Comparison of ENCODE assay signal across 9 mouse cellular contexts in genomic region chr1:157243576-157244452, GRCm38 (mm10).
A peak's percentile ranks its signal among the peaks of the same experiment; 100 is the strongest.
DNase-seq lines count a peak whose midpoint lies in the region; ATAC-seq and TF ChIP-seq lines count a peak whose summit lies in the region.
"Had no signal": no experiment of that assay in that cellular context is flagged by ENCODE, and none has a peak within 500 bp of the region (broad histone marks: within the 10 kb centered on the region; RNA-seq: fewer than 3 reads in every experiment).

No protein-coding gene starts in this region.

- H3K4me1 ChIP-seq in limb, embryonic 13.5 days, result 0 out of 2 replicates have a peak, but pooled peaks cover 4% of the 10 kb centered on the region
- 0 out of 2 replicates have a peak, but pooled peaks cover 4% of the 10 kb centered on the region for H3K4me1 ChIP-seq in limb, embryonic 10.5 days
- H3K4me1 ChIP-seq in hindbrain, embryonic 12.5 days, result peaks cover 10% of the 10 kb centered on the region
- H3K4me1 ChIP-seq in neural tube, embryonic 15.5 days, result peaks cover 5% of the 10 kb centered on the region
- no peaks in the 10 kb centered on the region; the same call in 1 of the 2 replicates for H3K4me1 ChIP-seq in kidney, adult 2 months (ENCODE audit: control insufficient read depth, insufficient read depth, low read length)

- no peaks in the 10 kb centered on the region for H3K27me3 ChIP-seq in limb, embryonic 13.5 days
- no peaks in the 10 kb centered on the region for H3K27me3 ChIP-seq in limb, embryonic 10.5 days (ENCODE audit: low read depth, poor library complexity, severe bottlenecking)
- H3K27me3 ChIP-seq in hindbrain, embryonic 12.5 days, result no peaks in the 10 kb centered on the region
- H3K27me3 ChIP-seq in neural tube, embryonic 15.5 days (replicated peaks), result no peaks in the 10 kb centered on the region
- H3K27me3 ChIP-seq in kidney, adult 2 months (replicated peaks; ENCODE audit: control insufficient read depth, insufficient read depth, low read length), result no peaks in the 10 kb centered on the region

- peak; percentile 33 for DNase-seq in embryo, embryonic 11 days
- no peak for DNase-seq in embryo, embryonic 10 days (ENCODE audit: low spot score)
- DNase-seq in limb, embryonic 10.5 days (ENCODE audit: low spot score), result no peak
- DNase-seq in kidney, adult 2 months, result no peak
- DNase-seq in cerebellum, adult 9-11 months, result no peak
- DNase-seq: kidney, postnatal 25 days had no signal

- H3K36me3 ChIP-seq in limb, embryonic 13.5 days, result no peaks in the 10 kb centered on the region
- no peaks in the 10 kb centered on the region for H3K36me3 ChIP-seq in limb, embryonic 10.5 days
- H3K36me3 ChIP-seq in hindbrain, embryonic 12.5 days, result no peaks in the 10 kb centered on the region
- H3K36me3 ChIP-seq in neural tube, embryonic 15.5 days, result no peaks in the 10 kb centered on the region
- H3K36me3 ChIP-seq in kidney, adult 2 months (ENCODE audit: control insufficient read depth, insufficient read depth, low read length), result no peaks in the 10 kb centered on the region

- no peaks in the 10 kb centered on the region for H3K9me3 ChIP-seq in limb, embryonic 13.5 days
- H3K9me3 ChIP-seq in limb, embryonic 10.5 days (replicated peaks), result no peaks in the 10 kb centered on the region
- H3K9me3 ChIP-seq in hindbrain, embryonic 12.5 days (replicated peaks), result no peaks in the 10 kb centered on the region
- no peaks in the 10 kb centered on the region for H3K9me3 ChIP-seq in neural tube, embryonic 15.5 days (replicated peaks)

- H3K4me2 ChIP-seq in limb, embryonic 13.5 days (replicated peaks), result peak overlapping the region; percentile 14; the same call in 1 of the 2 replicates
- H3K4me2 ChIP-seq in hindbrain, embryonic 12.5 days (replicated peaks), result peak overlapping the region; percentile 49
- H3K4me2 ChIP-seq in neural tube, embryonic 15.5 days, result peak overlapping the region; percentile 61

- no peak for TF ChIP-seq POLR2A in kidney, adult 2 months (IDR thresholded peaks at IDR 0.05; ENCODE audit: low read depth, low read length)

- H3K4me3 ChIP-seq in limb, embryonic 13.5 days, result no peak overlapping the region
- no peak overlapping the region for H3K4me3 ChIP-seq in limb, embryonic 10.5 days
- H3K4me3 ChIP-seq in hindbrain, embryonic 12.5 days, result peak overlapping the region; percentile 31
- H3K4me3 ChIP-seq in neural tube, embryonic 15.5 days (replicated peaks), result peak overlapping the region; percentile 44
- no peak overlapping the region for H3K4me3 ChIP-seq in kidney, adult 2 months (ENCODE audit: insufficient read depth, low read depth, low read length)

- 58% methylated on average over 7 of the region's 7 CpGs for WGBS in limb, embryonic 13.5 days
- WGBS in limb, embryonic 10.5 days, result 68% methylated on average over 7 of the region's 7 CpGs
- 25% methylated on average over 7 of the region's 7 CpGs for WGBS in hindbrain, embryonic 12.5 days
- WGBS in neural tube, embryonic 15.5 days, result 16% methylated on average over 7 of the region's 7 CpGs
- 56% methylated on average over 7 of the region's 7 CpGs for WGBS in kidney, adult 2 months

- H3K27ac ChIP-seq in limb, embryonic 13.5 days, result peak overlapping the region; percentile 28; the same call in 1 of the 2 replicates
- no peak overlapping the region for H3K27ac ChIP-seq in limb, embryonic 10.5 days
- peak overlapping the region; percentile 86 for H3K27ac ChIP-seq in hindbrain, embryonic 12.5 days
- peak overlapping the region; percentile 93 for H3K27ac ChIP-seq in neural tube, embryonic 15.5 days (replicated peaks)
- no peak overlapping the region for H3K27ac ChIP-seq in kidney, adult 2 months (ENCODE audit: insufficient read depth, low read depth, low read length)

- no peak overlapping the region; the same call in 1 of the 2 replicates for H3K9ac ChIP-seq in limb, embryonic 13.5 days
- peak overlapping the region; percentile 62 for H3K9ac ChIP-seq in hindbrain, embryonic 12.5 days
- H3K9ac ChIP-seq in neural tube, embryonic 15.5 days (replicated peaks), result peak overlapping the region; percentile 66

- no peak for TF ChIP-seq CTCF in kidney, adult 2 months (conservative IDR thresholded peaks at IDR 0.05; ENCODE audit: insufficient read depth, insufficient read length, low read depth, low read length)

- ATAC-seq in limb, embryonic 13.5 days (ENCODE audit: low FRiP score, low read depth), result no peak
- peak; percentile 78 for ATAC-seq in hindbrain, embryonic 12.5 days (ENCODE audit: low FRiP score)
- peak; percentile 79 for ATAC-seq in neural tube, embryonic 15.5 days (ENCODE audit: low FRiP score)

Comparison
In these comparisons a context has a peak if more than half of its experiments do, and no peak if none do; other contexts are left out.
1. H3K27ac ChIP-seq: peak in limb, embryonic 13.5 days (single experiment), hindbrain, embryonic 12.5 days (single experiment) and neural tube, embryonic 15.5 days (single experiment); none in limb, embryonic 10.5 days (single experiment) and kidney, adult 2 months (single experiment).
2. H3K4me3 ChIP-seq: peak in hindbrain, embryonic 12.5 days (single experiment) and neural tube, embryonic 15.5 days (single experiment); none in limb, embryonic 13.5 days (single experiment), limb, embryonic 10.5 days (single experiment) and kidney, adult 2 months (single experiment).
3. Peak in every context shown above with its lines, with median percentiles within 50 percentile points of each other: H3K4me2 ChIP-seq.